Mouse (Mus musculus): ENCODE results near the gene Olfr221.

GRCm38 (mm10) chr14:52061798-52062197 lies 19.5 kb upstream of the Olfr221 start:
- no peak for TF ChIP-seq EP300 (optimal IDR thresholded peaks at IDR 0.05)
- TF ChIP-seq CTCF (IDR thresholded peaks at IDR 0.05; ENCODE audit: low read depth), result no peak
